Mouse (Mus musculus) subcutaneous adipose tissue, adult 2 months (tissue): Measurements from ENCODE around the gene Il13ra1. TPM values are rescaled to one million over a fixed set of nuclear protein-coding genes. Genes with fewer than 3 reads are reported as not detected.

ENCODE experiments used
- polyA plus RNA-seq: library from polyadenylated mRNA; depleted of rRNA; stranded (reverse); fragments of >200 nt; gene quantifications from 2 replicates; pipeline ENCODE4 v1.2.3, GENCODE M21; 2012; ENCODE audit warnings: low replicate concordance; rRNA removed

Il13ra1 gene
- 3.1 and 6.4 TPM in 2 replicates for polyA plus RNA-seq

DNA sequence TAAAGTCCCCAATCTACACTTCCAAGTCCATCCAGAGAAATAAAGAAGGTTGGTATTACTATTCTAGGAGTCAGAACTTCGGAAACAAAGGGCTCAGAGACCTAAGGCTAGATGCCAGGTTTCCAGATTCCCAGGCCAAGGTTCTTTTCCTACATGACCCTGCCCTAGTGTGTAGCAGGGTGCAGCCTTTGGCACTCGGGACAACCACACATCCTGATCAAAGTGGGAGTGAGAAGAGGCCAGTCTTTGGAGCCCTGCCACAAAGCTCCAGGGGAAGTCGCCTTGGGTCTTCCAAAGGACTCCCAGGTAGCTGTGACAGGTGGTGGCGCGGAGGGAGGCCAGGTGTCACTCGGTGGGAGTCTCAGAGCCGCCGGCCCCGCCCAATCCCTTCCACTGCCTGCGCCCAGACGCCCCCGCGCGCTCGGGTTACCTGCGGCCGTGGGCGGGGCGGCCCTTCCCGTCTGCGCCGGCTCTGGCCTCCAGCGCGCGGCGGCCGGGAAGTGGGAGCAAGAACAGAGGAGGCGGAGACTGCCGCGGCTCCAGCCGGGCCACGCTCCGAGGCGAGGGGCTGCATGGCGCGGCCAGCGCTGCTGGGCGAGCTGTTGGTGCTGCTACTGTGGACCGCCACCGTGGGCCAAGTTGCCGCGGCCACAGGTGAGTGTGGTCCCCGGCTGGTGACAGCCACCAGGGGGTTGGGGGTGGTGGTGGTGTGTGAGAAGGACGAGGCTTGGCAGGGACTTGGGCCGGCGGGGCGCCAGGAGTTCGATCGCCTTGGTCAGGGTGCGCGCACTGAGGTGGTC lies at the start of gene Il13ra1:
Gene Il13ra1, plus strand, starts transcription at position 489 of the 800 bp plus-strand sequence.

DNA sequence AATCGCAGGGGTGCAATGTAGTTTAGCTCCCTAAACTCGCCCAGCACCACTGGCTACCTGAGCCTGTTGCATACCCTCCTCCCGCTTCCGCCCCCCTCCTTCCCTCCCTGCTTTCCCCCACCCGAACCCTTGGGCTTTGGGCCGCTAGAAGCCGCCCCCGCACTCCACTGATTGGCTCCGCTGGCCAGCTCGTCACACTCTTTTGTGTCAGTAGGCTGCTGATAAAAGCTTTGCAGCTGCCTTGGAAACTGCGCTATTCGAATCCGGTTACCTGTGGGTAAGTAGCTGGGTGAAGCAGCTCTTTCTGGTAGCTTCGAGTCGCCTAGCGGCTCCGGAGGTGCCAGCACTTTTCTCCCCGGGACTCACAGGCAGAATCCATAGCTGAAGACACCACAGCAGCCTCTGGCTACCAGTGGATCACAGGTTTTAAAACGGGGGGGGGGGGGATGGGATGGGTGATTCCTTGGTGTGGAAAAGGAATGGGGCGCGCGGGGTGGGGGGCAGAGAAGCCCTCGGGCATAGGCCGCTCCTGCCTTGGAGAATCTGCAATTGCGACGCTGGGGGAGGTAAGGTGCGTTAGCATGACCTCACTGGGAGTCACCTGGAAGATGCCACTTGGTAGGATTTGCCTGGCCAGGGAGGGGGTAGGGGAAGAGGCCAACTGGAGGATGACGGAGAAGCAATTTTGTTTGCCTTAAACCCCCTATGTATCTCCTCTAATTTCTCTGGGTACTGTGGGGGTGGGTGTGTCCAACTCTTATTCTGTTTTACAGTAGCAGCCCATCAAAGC lies 84.0 kb downstream of the Il13ra1 start, which contains the start of gene Zcchc12:
Gene Zcchc12, plus strand, starts transcription at position 169 of the 790 bp plus-strand sequence.

Other genes starting within 250 kb of the Il13ra1 start
- gene Dock11, start 223.3 kb upstream of the Il13ra1 start, polyA plus RNA-seq: 3.2 and 5.4 TPM in 2 replicates
- gene Zcchc12, start 83.8 kb downstream of the Il13ra1 start, polyA plus RNA-seq: 0.09 TPM in 1 of 2 replicates, not detected in the other
- gene Lonrf3, start 216.2 kb downstream of the Il13ra1 start, polyA plus RNA-seq: 0.49 and 1.6 TPM in 2 replicates